Mouse (Mus musculus) liver, embryonic 14.5 days (tissue): ENCODE results near the gene Pon2.

ENCODE experiments used
- CTCF ChIP-seq: IDR thresholded peaks from 2 replicates; pipeline ENCODE4 v1.5.1; 2016; ENCODE audit warnings: antibody characterized with exemption, low read depth, control low read depth
- EP300 ChIP-seq: IDR thresholded peaks from 2 replicates; pipeline ENCODE4 v1.6.1; 2016; ENCODE audit warnings: antibody characterized with exemption, low read depth

DNA sequence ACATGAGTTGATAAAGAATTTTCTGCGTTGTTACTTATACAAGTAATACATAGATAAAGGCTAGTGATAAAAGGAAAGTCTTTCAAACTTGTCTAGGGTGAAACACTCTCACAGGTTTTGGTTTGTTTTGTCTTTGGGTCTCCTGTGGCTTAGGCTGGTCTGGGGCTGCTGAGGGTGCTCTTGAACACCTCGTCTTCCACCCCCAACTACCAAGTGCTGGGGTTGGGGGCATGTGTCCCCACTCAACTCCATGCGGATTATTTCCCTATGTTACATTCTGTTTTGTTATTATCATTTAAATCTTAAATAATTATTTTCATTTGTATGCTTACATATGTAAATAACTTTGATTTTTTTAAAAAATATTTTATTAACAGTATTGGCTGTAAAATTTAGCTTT, 12.2 kb upstream of the Pon2 start:
- TF ChIP-seq CTCF = no peak
- no peak for TF ChIP-seq EP300
